In the genomic region with DNA sequence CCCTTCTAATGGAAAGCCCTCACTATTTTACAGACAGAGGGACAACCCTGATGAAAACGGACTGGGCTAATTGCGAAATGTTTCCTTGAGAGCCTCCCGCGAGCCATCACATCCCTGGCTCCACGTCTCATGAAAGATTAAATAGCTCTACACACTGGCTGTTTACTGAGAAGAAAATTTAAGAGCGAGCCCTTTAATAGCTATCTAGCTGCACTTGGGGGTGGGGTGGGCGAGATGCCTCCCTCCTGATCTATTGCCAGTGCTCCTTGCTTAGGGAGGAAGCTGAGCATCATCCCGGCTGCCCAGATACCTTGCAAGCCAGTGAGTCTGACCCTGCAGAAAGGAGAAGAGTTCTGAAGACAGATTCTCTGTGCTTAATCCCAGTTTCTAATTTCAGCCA, we compare ENCODE assay signal across 21 mouse cellular contexts.
DNase-seq lines count a peak whose midpoint lies in the region; ATAC-seq and TF ChIP-seq lines count a peak whose summit lies in the region.
"Had no signal": no experiment of that assay in that cellular context is flagged by ENCODE, and none has a peak within 500 bp of the region (broad histone marks: within the 10 kb centered on the region; RNA-seq: fewer than 3 reads in every experiment).

No protein-coding gene starts in this region.

- H3K4me1 ChIP-seq in hindbrain, embryonic 15.5 days (replicated peaks), result no peaks in the 10 kb centered on the region
- H3K4me1 ChIP-seq in hindbrain, embryonic 11.5 days (replicated peaks; ENCODE audit: control insufficient read depth, insufficient read depth, low read length), result no peaks in the 10 kb centered on the region
- H3K4me1 ChIP-seq in lung, embryonic 14.5 days (ENCODE audit: insufficient read depth), result no peaks in the 10 kb centered on the region
- H3K4me1 ChIP-seq: forebrain, embryonic 13.5 days had no signal

- DNase-seq in hindbrain, embryonic 11.5 days (ENCODE audit: low spot score), result no peak
- peak; percentile 24 for DNase-seq in lung, embryonic 14.5 days
- no peak for DNase-seq in lung, postnatal 25 days (ENCODE audit: low spot score)
- DNase-seq in retina, embryonic 14.5 days (ENCODE audit: low spot score), result peak; percentile 17
- DNase-seq in retina, postnatal 1 day, result no peak
- peak; percentile 3 for DNase-seq in brain, embryonic 14.5 days (ENCODE audit: low read depth)
- no peak for DNase-seq in heart, adult 18-20 months
- DNase-seq: adrenal gland, adult 8-10 months; adrenal gland, postnatal 25 days; cerebellum, adult 18-20 months; cerebellum, adult 9-10 months; cerebellum, postnatal 14 days; gastrocnemius, postnatal 10 days; gastrocnemius, postnatal 36 days had no signal

- no peak overlapping the region for H3K9ac ChIP-seq in hindbrain, embryonic 15.5 days
- H3K9ac ChIP-seq in hindbrain, embryonic 11.5 days (ENCODE audit: low read depth, low read length), result no peak overlapping the region
- H3K9ac ChIP-seq in lung, embryonic 14.5 days, result no peak overlapping the region
- H3K9ac ChIP-seq: forebrain, embryonic 13.5 days; hindbrain, embryonic 13.5 days had no signal

- H3K36me3 ChIP-seq in hindbrain, embryonic 15.5 days, result no peaks in the 10 kb centered on the region
- H3K36me3 ChIP-seq in hindbrain, embryonic 11.5 days (ENCODE audit: control insufficient read depth, insufficient read depth, low read length), result no peaks in the 10 kb centered on the region
- H3K36me3 ChIP-seq in lung, embryonic 14.5 days (ENCODE audit: insufficient read depth), result no peaks in the 10 kb centered on the region
- H3K36me3 ChIP-seq: forebrain, embryonic 10.5 days; hindbrain, embryonic 13.5 days had no signal

- 67% methylated on average over 8 of the region's 8 CpGs for WGBS in hindbrain, embryonic 15.5 days
- 92% methylated on average over 8 of the region's 8 CpGs for WGBS in hindbrain, embryonic 11.5 days
- WGBS in lung, embryonic 14.5 days, result 51% methylated on average over 8 of the region's 8 CpGs

- no peak overlapping the region for H3K27ac ChIP-seq in hindbrain, embryonic 15.5 days (replicated peaks)
- H3K27ac ChIP-seq in hindbrain, embryonic 11.5 days (ENCODE audit: low read depth, low read length), result no peak overlapping the region
- no peak overlapping the region for H3K27ac ChIP-seq in lung, embryonic 14.5 days (ENCODE audit: low read depth)
- H3K27ac ChIP-seq: forebrain, embryonic 10.5 days; forebrain, embryonic 13.5 days; hindbrain, embryonic 13.5 days had no signal

- 0 out of 2 replicates have a peak, but pooled peaks have one; percentile 30 for ATAC-seq in hindbrain, embryonic 15.5 days (ENCODE audit: low FRiP score, low read depth)
- ATAC-seq in hindbrain, embryonic 11.5 days (ENCODE audit: low FRiP score), result no peak
- ATAC-seq in lung, embryonic 14.5 days (ENCODE audit: insufficient read depth), result no peak
- ATAC-seq: activated CD4-positive, CD25-positive, alpha-beta regulatory T cell, adult 4 months; forebrain, embryonic 13.5 days; forebrain, embryonic 16.5 days had no signal

- no peak overlapping the region for H3K4me2 ChIP-seq in hindbrain, embryonic 15.5 days
- H3K4me2 ChIP-seq in hindbrain, embryonic 11.5 days (replicated peaks; ENCODE audit: low read depth, low read length), result no peak overlapping the region
- H3K4me2 ChIP-seq in lung, embryonic 14.5 days, result no peak overlapping the region
- H3K4me2 ChIP-seq: forebrain, embryonic 13.5 days; heart, embryonic 11.5 days; hindbrain, embryonic 13.5 days had no signal

- no peaks in the 10 kb centered on the region for H3K9me3 ChIP-seq in hindbrain, embryonic 15.5 days
- H3K9me3 ChIP-seq in hindbrain, embryonic 11.5 days (ENCODE audit: control insufficient read depth, low read length), result no peaks in the 10 kb centered on the region
- no peaks in the 10 kb centered on the region for H3K9me3 ChIP-seq in lung, embryonic 14.5 days (ENCODE audit: low read depth, low read length)
- H3K9me3 ChIP-seq: forebrain, embryonic 10.5 days; forebrain, embryonic 13.5 days; hindbrain, embryonic 13.5 days had no signal

- H3K27me3 ChIP-seq in hindbrain, embryonic 15.5 days, result no peaks in the 10 kb centered on the region
- H3K27me3 ChIP-seq in hindbrain, embryonic 11.5 days (ENCODE audit: control insufficient read depth, insufficient read depth, low read length), result no peaks in the 10 kb centered on the region
- H3K27me3 ChIP-seq in lung, embryonic 14.5 days (ENCODE audit: insufficient read depth, low read length), result no peaks in the 10 kb centered on the region
- H3K27me3 ChIP-seq: forebrain, embryonic 13.5 days; hindbrain, embryonic 13.5 days had no signal

- TF ChIP-seq CTCF in lung, embryonic 14.5 days (IDR thresholded peaks at IDR 0.05; ENCODE audit: low read depth), result no peak
- no peak for TF ChIP-seq CTCF in brain, embryonic 14.5 days (IDR thresholded peaks at IDR 0.05; ENCODE audit: borderline replicate concordance, extremely low read depth, insufficient read depth, insufficient read length)

- TF ChIP-seq POLR2A in brain, embryonic 14.5 days (IDR thresholded peaks at IDR 0.05; ENCODE audit: borderline replicate concordance, extremely low read depth, insufficient read depth, insufficient read length, poor library complexity, severe bottlenecking), result no peak

- no peak overlapping the region for H3K4me3 ChIP-seq in hindbrain, embryonic 15.5 days
- no peak overlapping the region for H3K4me3 ChIP-seq in hindbrain, embryonic 11.5 days (ENCODE audit: low read depth, low read length)
- H3K4me3 ChIP-seq in lung, embryonic 14.5 days (ENCODE audit: low read depth, low read length), result no peak overlapping the region
- H3K4me3 ChIP-seq: forebrain, embryonic 10.5 days; forebrain, embryonic 13.5 days; hindbrain, embryonic 13.5 days had no signal

Comparison
In these comparisons a context has a peak if more than half of its experiments do, and no peak if none do; other contexts are left out.
1. DNase-seq: peak in lung, embryonic 14.5 days (single experiment), retina, embryonic 14.5 days (single experiment) and brain, embryonic 14.5 days (single experiment); none in hindbrain, embryonic 11.5 days (single experiment), lung, postnatal 25 days (single experiment), retina, postnatal 1 day (single experiment) and heart, adult 18-20 months (0 of 2).